Mouse (Mus musculus) kidney, adult 2 months (tissue): ENCODE measurements around the gene Olfr1500. TPM values are rescaled to one million over a fixed set of nuclear protein-coding genes. Genes with fewer than 3 reads are reported as not detected.

Experiments
- DNase-seq: peaks from one replicate; pipeline ENCODE4 v3.0.0; 2021
- H3K27ac ChIP-seq: fragments of 200-500 bp; 2 replicates; pipeline ENCODE4 v1.5.1; 2012; ENCODE audit warnings: low read depth, low read length, control low read depth, inconsistent platforms; ENCODE audit not compliant: insufficient read depth
- H3K27me3 ChIP-seq: fragments of 200-500 bp; replicated peaks from 2 replicates; pipeline ENCODE4 v1.6.1; 2012; ENCODE audit warnings: mild to moderate bottlenecking, moderate library complexity, low read length, inconsistent platforms; ENCODE audit not compliant: control insufficient read depth, insufficient read depth
- H3K36me3 ChIP-seq: fragments of 200-500 bp; 2 replicates; pipeline ENCODE4 v1.6.1; 2012; ENCODE audit warnings: mild to moderate bottlenecking, moderate library complexity, low read length, inconsistent platforms; ENCODE audit not compliant: control insufficient read depth, insufficient read depth
- H3K4me1 ChIP-seq: fragments of 200-500 bp; 2 replicates; pipeline ENCODE4 v1.6.1; 2011; ENCODE audit warnings: low read length; ENCODE audit not compliant: control insufficient read depth, insufficient read depth
- H3K4me3 ChIP-seq: fragments of 200-500 bp; 2 replicates; pipeline ENCODE4 v1.5.1; 2011; ENCODE audit warnings: mild to moderate bottlenecking, low read depth, low read length, control low read depth; ENCODE audit not compliant: insufficient read depth
- CTCF ChIP-seq: fragments of 200-500 bp; conservative IDR thresholded peaks from 2 replicates; pipeline ENCODE4 v1.5.1; 2011; ENCODE audit warnings: low read depth, mild to moderate bottlenecking, control low read depth, low read length, moderate library complexity, mixed read lengths; ENCODE audit not compliant: insufficient read depth, insufficient read length
- POLR2A ChIP-seq: fragments of 200-500 bp; IDR thresholded peaks from one replicate; pipeline ENCODE4 v1.6.1; 2011; ENCODE audit warnings: low read depth, low read length, control low read depth
- whole genome bisulfite sequencing: fragments of 180-500 bp; shearing (Covaris S2); methylation state at CpG from one replicate; pipeline ENCODE4 v1.1.7; 2018; 5-methylcytosine and 5-hydroxymethylcytosine counted together
- polyA plus RNA-seq: library from polyadenylated mRNA; depleted of rRNA; stranded (reverse); fragments of >200 nt; gene quantifications from 2 replicates; pipeline ENCODE4 v1.2.3, GENCODE M21; 2012; rRNA removed

Olfr1500 gene
- polyA plus RNA-seq, 1 experiment, result not detected

- no peak for DNase-seq
- no peak within 1 kb of the TSS for H3K4me3 ChIP-seq
- no peaks in the 10 kb centered on the region for H3K36me3 ChIP-seq
- no peaks in the 10 kb centered on the region for H3K27me3 ChIP-seq
- H3K27ac ChIP-seq, result no peak within 1 kb of the TSS
- TF ChIP-seq POLR2A (no peak), CTCF (no peak)
- no peaks in the 10 kb centered on the region for H3K4me1 ChIP-seq
Observed at GRCm38 (mm10) chr19:13798102-13798501, 32.2 kb downstream of the Olfr1500 start, which contains the start of gene Olfr1497. Gene Olfr1497 (minus strand): TSS chr19:13798202.

GRCm38 (mm10) chr19:13777578-13777977 lies 52.7 kb downstream of the Olfr1500 start, which contains the start of gene Olfr1496:
Gene Olfr1496 (plus strand): TSS chr19:13777878.
- 89% methylated on average over 1 of the region's 1 CpGs for WGBS
- no peaks in the 10 kb centered on the region for H3K27me3 ChIP-seq

More at GRCm38 (mm10) chr19:13777578-13777977, 52.7 kb downstream of the Olfr1500 start, which contains the start of gene Olfr1496:
- TF ChIP-seq CTCF, result no peak
- TF ChIP-seq POLR2A, result no peak
- Histone ChIP-seq H3K27ac (no peak within 1 kb of the TSS), H3K4me3 (no peak within 1 kb of the TSS), H3K36me3 (no peaks in the 10 kb centered on the region), H3K4me1 (no peaks in the 10 kb centered on the region)
- DNase-seq, result no peak

Other genes starting within 250 kb of the Olfr1500 start
- not detected in 2 replicates for gene Olfr1484, start 247.0 kb downstream of the Olfr1500 start, polyA plus RNA-seq
- not detected in 2 replicates for gene Olfr1487, start 213.1 kb downstream of the Olfr1500 start, polyA plus RNA-seq
- gene Olfr1489, start 198.9 kb downstream of the Olfr1500 start, polyA plus RNA-seq, result not detected in 2 replicates
- not detected in 2 replicates for gene Olfr1490, start 179.4 kb downstream of the Olfr1500 start, polyA plus RNA-seq
- not detected in 2 replicates for gene Olfr1491, start 133.2 kb downstream of the Olfr1500 start, polyA plus RNA-seq
- gene Olfr1493-ps1, start 107.2 kb downstream of the Olfr1500 start, polyA plus RNA-seq, result not detected in 2 replicates
- not detected in 2 replicates for gene Olfr1494, start 90.8 kb downstream of the Olfr1500 start, polyA plus RNA-seq
- gene Olfr1495, start 65.9 kb downstream of the Olfr1500 start, polyA plus RNA-seq, result not detected in 2 replicates
- gene Olfr1496, start 52.6 kb downstream of the Olfr1500 start, polyA plus RNA-seq, result not detected in 2 replicates
- gene Olfr1497, start 32.3 kb downstream of the Olfr1500 start, polyA plus RNA-seq, result not detected in 2 replicates
- gene Olfr1499, start 11.0 kb downstream of the Olfr1500 start, polyA plus RNA-seq, result not detected in 2 replicates
- gene Olfr1501, start 20.2 kb upstream of the Olfr1500 start, polyA plus RNA-seq, result not detected in 2 replicates
- not detected in 2 replicates for gene Olfr1502, start 31.3 kb upstream of the Olfr1500 start, polyA plus RNA-seq
- not detected in 2 replicates for gene Olfr1504, start 67.4 kb upstream of the Olfr1500 start, polyA plus RNA-seq
- not detected in 2 replicates for gene Olfr1505, start 83.0 kb upstream of the Olfr1500 start, polyA plus RNA-seq